Mouse (Mus musculus): ENCODE results near the gene Cdk15. TPM values are rescaled to one million over a fixed set of nuclear protein-coding genes. Genes with fewer than 3 reads are reported as not detected.

Cdk15 gene
- polyA plus RNA-seq, 1 experiment from 2014 or later: not detected

- Histone ChIP-seq H3K4me2 (ENCODE audit: low read depth, low read length) (no peak overlapping the region), H3K36me3 (ENCODE audit: control insufficient read depth, insufficient read depth) (no peaks in the 10 kb centered on the region), H3K9ac (ENCODE audit: low read depth, low read length) (no peak overlapping the region), H3K9me3 (replicated peaks; ENCODE audit: control insufficient read depth, low read length) (no peaks in the 10 kb centered on the region), H3K4me1 (ENCODE audit: control insufficient read depth, low read depth, low read length) (no peaks in the 10 kb centered on the region), H3K27me3 (ENCODE audit: control insufficient read depth, insufficient read depth, low read depth, low read length) (no peaks in the 10 kb centered on the region), H3K4me3 (ENCODE audit: low read depth, low read length) (no peak overlapping the region), H3K27ac (ENCODE audit: low read length) (no peak overlapping the region)
- ATAC-seq (ENCODE audit: low read depth): no peak
- WGBS (ENCODE audit: insufficient replicate concordance): 58% methylated on average over 10 of the region's 10 CpGs
These were observed 77.3 kb downstream of the Cdk15 start for GRCm38 (mm10) chr1:59333860-59334561.

GRCm38 (mm10) chr1:59334562-59334890 is 77.8 kb downstream of the Cdk15 start:
- no peaks in the 10 kb centered on the region for H3K9me3 ChIP-seq (replicated peaks; ENCODE audit: control insufficient read depth, low read length)
- no peaks in the 10 kb centered on the region for H3K36me3 ChIP-seq (ENCODE audit: control insufficient read depth, insufficient read depth)
- no peaks in the 10 kb centered on the region for H3K27me3 ChIP-seq (ENCODE audit: control insufficient read depth, insufficient read depth, low read depth, low read length)
- H3K4me2 ChIP-seq (ENCODE audit: low read depth, low read length): no peak overlapping the region
- H3K9ac ChIP-seq (ENCODE audit: low read depth, low read length): no peak overlapping the region
- no peak overlapping the region for H3K27ac ChIP-seq (ENCODE audit: low read length)
- WGBS (ENCODE audit: insufficient replicate concordance): 41% methylated on average over 4 of the region's 4 CpGs
- no peaks in the 10 kb centered on the region for H3K4me1 ChIP-seq (ENCODE audit: control insufficient read depth, low read depth, low read length)
- ATAC-seq (ENCODE audit: low read depth): no peak
- no peak overlapping the region for H3K4me3 ChIP-seq (ENCODE audit: low read depth, low read length)

GRCm38 (mm10) chr1:59336256-59336655 is 79.5 kb downstream of the Cdk15 start:
- no peak overlapping the region for H3K4me3 ChIP-seq (ENCODE audit: low read depth, low read length)
- no peaks in the 10 kb centered on the region for H3K27me3 ChIP-seq (ENCODE audit: control insufficient read depth, insufficient read depth, low read depth, low read length)
- H3K36me3 ChIP-seq (ENCODE audit: control insufficient read depth, insufficient read depth): no peaks in the 10 kb centered on the region
- H3K9me3 ChIP-seq (replicated peaks; ENCODE audit: control insufficient read depth, low read length): no peaks in the 10 kb centered on the region
- no peak for ATAC-seq (ENCODE audit: low read depth)
- H3K9ac ChIP-seq (ENCODE audit: low read depth, low read length): no peak overlapping the region
- no peak overlapping the region for H3K27ac ChIP-seq (ENCODE audit: low read length)
- 72% methylated on average over 1 of the region's 1 CpGs for WGBS (ENCODE audit: insufficient replicate concordance)
- no peaks in the 10 kb centered on the region for H3K4me1 ChIP-seq (ENCODE audit: control insufficient read depth, low read depth, low read length)
- no peak overlapping the region for H3K4me2 ChIP-seq (ENCODE audit: low read depth, low read length)

- no peak overlapping the region for H3K27ac ChIP-seq (ENCODE audit: low read length)
- H3K4me3 ChIP-seq (ENCODE audit: low read depth, low read length): no peak overlapping the region
- no peak overlapping the region for H3K4me2 ChIP-seq (ENCODE audit: low read depth, low read length)
- H3K4me1 ChIP-seq (ENCODE audit: control insufficient read depth, low read depth, low read length): no peaks in the 10 kb centered on the region
- no peak for ATAC-seq (ENCODE audit: low read depth)
- H3K9me3 ChIP-seq (replicated peaks; ENCODE audit: control insufficient read depth, low read length): no peaks in the 10 kb centered on the region
- H3K9ac ChIP-seq (ENCODE audit: low read depth, low read length): no peak overlapping the region
- H3K27me3 ChIP-seq (ENCODE audit: control insufficient read depth, insufficient read depth, low read depth, low read length): no peaks in the 10 kb centered on the region
- no peaks in the 10 kb centered on the region for H3K36me3 ChIP-seq (ENCODE audit: control insufficient read depth, insufficient read depth)
- WGBS (ENCODE audit: insufficient replicate concordance): 18% methylated on average over 16 of the region's 16 CpGs
These were observed 84.3 kb downstream of the Cdk15 start for GRCm38 (mm10) chr1:59340814-59341588.

GRCm38 (mm10) chr1:59341697-59342096 is 85.0 kb downstream of the Cdk15 start:
- no peak for ATAC-seq (ENCODE audit: low read depth)
- no peaks in the 10 kb centered on the region for H3K4me1 ChIP-seq (ENCODE audit: control insufficient read depth, low read depth, low read length)
- WGBS (ENCODE audit: insufficient replicate concordance): 48% methylated on average over 3 of the region's 3 CpGs
- H3K36me3 ChIP-seq (ENCODE audit: control insufficient read depth, insufficient read depth): no peaks in the 10 kb centered on the region
- no peak overlapping the region for H3K4me2 ChIP-seq (ENCODE audit: low read depth, low read length)
- H3K27ac ChIP-seq (ENCODE audit: low read length): no peak overlapping the region
- H3K4me3 ChIP-seq (ENCODE audit: low read depth, low read length): no peak overlapping the region
- no peaks in the 10 kb centered on the region for H3K9me3 ChIP-seq (replicated peaks; ENCODE audit: control insufficient read depth, low read length)
- H3K9ac ChIP-seq (ENCODE audit: low read depth, low read length): no peak overlapping the region
- no peaks in the 10 kb centered on the region for H3K27me3 ChIP-seq (ENCODE audit: control insufficient read depth, insufficient read depth, low read depth, low read length)

GRCm38 (mm10) chr1:59342146-59342545 is 85.4 kb downstream of the Cdk15 start:
- H3K9ac ChIP-seq (ENCODE audit: low read depth, low read length): no peak overlapping the region
- H3K9me3 ChIP-seq (replicated peaks; ENCODE audit: control insufficient read depth, low read length): no peaks in the 10 kb centered on the region
- H3K4me3 ChIP-seq (ENCODE audit: low read depth, low read length): no peak overlapping the region
- no peak overlapping the region for H3K27ac ChIP-seq (ENCODE audit: low read length)
- H3K4me1 ChIP-seq (ENCODE audit: control insufficient read depth, low read depth, low read length): no peaks in the 10 kb centered on the region
- no peaks in the 10 kb centered on the region for H3K27me3 ChIP-seq (ENCODE audit: control insufficient read depth, insufficient read depth, low read depth, low read length)
- WGBS (ENCODE audit: insufficient replicate concordance): 70% methylated on average over 6 of the region's 6 CpGs
- H3K36me3 ChIP-seq (ENCODE audit: control insufficient read depth, insufficient read depth): no peaks in the 10 kb centered on the region
- ATAC-seq (ENCODE audit: low read depth): no peak
- no peak overlapping the region for H3K4me2 ChIP-seq (ENCODE audit: low read depth, low read length)

GRCm38 (mm10) chr1:59352706-59353105 is 96.0 kb downstream of the Cdk15 start:
- Histone ChIP-seq H3K27ac (ENCODE audit: low read length) (no peak overlapping the region), H3K36me3 (ENCODE audit: control insufficient read depth, insufficient read depth) (no peaks in the 10 kb centered on the region), H3K27me3 (ENCODE audit: control insufficient read depth, insufficient read depth, low read depth, low read length) (no peaks in the 10 kb centered on the region), H3K9me3 (replicated peaks; ENCODE audit: control insufficient read depth, low read length) (no peaks in the 10 kb centered on the region; the same call in 1 of the 2 replicates), H3K4me3 (ENCODE audit: low read depth, low read length) (no peak overlapping the region), H3K4me1 (ENCODE audit: control insufficient read depth, low read depth, low read length) (no peaks in the 10 kb centered on the region), H3K4me2 (ENCODE audit: low read depth, low read length) (no peak overlapping the region), H3K9ac (ENCODE audit: low read depth, low read length) (no peak overlapping the region)
- ATAC-seq (ENCODE audit: low read depth): no peak
- 57% methylated on average over 4 of the region's 4 CpGs for WGBS (ENCODE audit: insufficient replicate concordance)

GRCm38 (mm10) chr1:59355440-59355839 is 98.7 kb downstream of the Cdk15 start:
- no peak overlapping the region for H3K27ac ChIP-seq (ENCODE audit: low read length)
- H3K4me2 ChIP-seq (ENCODE audit: low read depth, low read length): 0 out of 2 replicates have a peak overlapping the region, but pooled peaks have one; percentile 13
- H3K27me3 ChIP-seq (ENCODE audit: control insufficient read depth, insufficient read depth, low read depth, low read length): no peaks in the 10 kb centered on the region
- H3K4me3 ChIP-seq (ENCODE audit: low read depth, low read length): no peak overlapping the region
- no peaks in the 10 kb centered on the region for H3K36me3 ChIP-seq (ENCODE audit: control insufficient read depth, insufficient read depth)
- no peak overlapping the region for H3K9ac ChIP-seq (ENCODE audit: low read depth, low read length)
- WGBS (ENCODE audit: insufficient replicate concordance): 30% methylated on average over 9 of the region's 9 CpGs
- H3K9me3 ChIP-seq (replicated peaks; ENCODE audit: control insufficient read depth, low read length): no peaks in the 10 kb centered on the region
- no peaks in the 10 kb centered on the region for H3K4me1 ChIP-seq (ENCODE audit: control insufficient read depth, low read depth, low read length)
- ATAC-seq (ENCODE audit: low read depth): peak; percentile 45; the same call in 1 of the 2 replicates

- Histone ChIP-seq H3K4me1 (ENCODE audit: control insufficient read depth, low read depth, low read length) (peaks cover 3% of the 10 kb centered on the region), H3K4me3 (ENCODE audit: low read depth, low read length) (no peak overlapping the region), H3K9me3 (replicated peaks; ENCODE audit: control insufficient read depth, low read length) (no peaks in the 10 kb centered on the region), H3K27me3 (ENCODE audit: control insufficient read depth, insufficient read depth, low read depth, low read length) (no peaks in the 10 kb centered on the region), H3K4me2 (ENCODE audit: low read depth, low read length) (no peak overlapping the region), H3K36me3 (ENCODE audit: control insufficient read depth, insufficient read depth) (no peaks in the 10 kb centered on the region), H3K27ac (ENCODE audit: low read length) (no peak overlapping the region), H3K9ac (ENCODE audit: low read depth, low read length) (no peak overlapping the region)
- WGBS (ENCODE audit: insufficient replicate concordance): 78% methylated on average over 9 of the region's 9 CpGs
- no peak for ATAC-seq (ENCODE audit: low read depth)
These were observed 102.4 kb downstream of the Cdk15 start for GRCm38 (mm10) chr1:59359136-59359535.
